Mouse (Mus musculus) adrenal gland, postnatal 14 days (tissue): Measurements from ENCODE around the gene Trappc5. TPM values are rescaled to one million over a fixed set of nuclear protein-coding genes. Genes with fewer than 3 reads are reported as not detected.
A peak's percentile ranks its signal among the peaks of the same experiment; 100 is the strongest.

Source experiments
- DNase-seq: peaks from one replicate; pipeline ENCODE4 v3.0.0; 2021; ENCODE audit warnings: mixed read lengths
- long read RNA-seq, 2 experiments: library from polyadenylated mRNA; stranded (forward); transcript quantifications; one replicate each; pipeline ENCODE4 v2.0.0; 2021
- total RNA-seq: library from RNA; stranded (reverse); gene quantifications from 2 replicates; pipeline ENCODE4 v1.2.3, GENCODE M21; 2021

The Trappc5 gene
- 19.6 and 22.0 TPM in 2 replicates for total RNA-seq
- long read RNA-seq, experiment 1, full-length matches to known transcripts = 53 of 53 reads
- long read RNA-seq, experiment 1, partial matches to known transcripts = 0 of 53 reads
- long read RNA-seq, experiment 1, other reads (novel, unspliced or antisense) = 0 of 53 reads
- long read RNA-seq, experiment 2, full-length matches to known transcripts = 58 of 58 reads
- long read RNA-seq, experiment 2, partial matches to known transcripts = 0 of 58 reads
- long read RNA-seq, experiment 2, other reads (novel, unspliced or antisense) = 0 of 58 reads

GRCm38 (mm10) chr8:3676131-3676992 lies at the start of gene Trappc5:
Gene Trappc5, plus strand, starts transcription at chr8:3676299.
- peak; percentile 96 for DNase-seq

GRCm38 (mm10) chr8:3626971-3627370 lies 49.1 kb upstream of the Trappc5 start:
- DNase-seq = no peak

DNA sequence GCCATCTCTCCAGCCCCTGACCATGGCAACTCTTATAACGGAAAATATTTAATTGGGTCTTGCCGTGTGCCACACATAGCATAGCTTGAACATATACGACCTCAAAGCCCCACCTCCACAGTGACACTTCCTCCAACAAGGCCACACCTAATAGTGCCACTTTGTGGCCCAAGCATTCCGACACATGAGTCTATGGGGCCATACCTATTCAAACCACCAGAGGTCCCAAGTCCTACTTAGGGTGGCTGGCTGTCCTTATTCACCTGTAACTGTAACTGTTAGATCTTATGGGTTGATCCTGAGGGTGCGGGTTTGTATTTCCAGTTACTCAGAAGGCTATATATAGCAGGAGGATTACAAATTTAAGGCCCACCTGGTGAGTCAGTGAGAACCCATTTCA lies 48.1 kb upstream of the Trappc5 start:
- peak; percentile 51 for DNase-seq

DNA sequence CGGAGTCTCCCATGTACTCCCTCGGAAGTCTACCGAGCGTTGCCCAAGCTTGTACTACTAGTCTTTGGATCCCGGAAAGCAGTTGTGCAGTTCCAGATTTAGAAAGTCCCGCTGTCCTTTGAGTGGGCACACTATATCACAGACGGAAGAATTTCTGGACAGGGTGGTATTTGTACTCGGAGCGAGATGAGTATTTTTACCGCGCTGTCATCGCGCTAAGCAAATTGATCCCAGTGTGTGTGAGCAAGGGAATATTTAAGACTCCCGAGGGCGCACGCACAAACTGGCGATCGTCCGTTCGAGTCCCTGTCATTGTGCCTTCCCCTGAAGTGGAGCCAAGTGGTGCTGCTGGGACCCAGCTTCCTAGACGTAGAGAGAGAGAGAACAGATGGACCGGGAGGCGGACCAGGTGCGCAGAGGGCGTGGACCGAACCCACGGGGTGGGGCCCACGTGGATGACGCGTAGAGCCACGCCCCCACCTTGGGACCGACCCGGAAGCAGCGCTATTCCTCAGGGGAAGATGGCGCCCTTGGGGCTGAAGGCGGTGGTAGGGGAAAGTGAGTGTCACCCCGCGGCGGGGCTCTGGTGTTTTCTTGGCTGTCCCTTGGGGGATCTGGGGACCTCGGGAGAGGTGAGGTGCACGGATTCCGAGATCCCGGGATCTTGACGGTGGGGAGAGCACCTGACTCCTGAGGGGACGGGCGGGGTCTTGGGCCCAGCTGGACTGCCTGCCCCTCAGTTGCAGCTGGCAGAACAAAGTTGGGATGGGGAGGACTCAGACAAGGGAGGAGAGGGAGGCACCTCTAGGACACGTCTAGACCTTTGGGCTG lies 45.2 kb upstream of the Trappc5 start, which contains the start of gene Stxbp2:
Stxbp2 (plus strand) TSS at position 309 of the 831 bp plus-strand sequence.
- peak; percentile 88 for DNase-seq

DNA sequence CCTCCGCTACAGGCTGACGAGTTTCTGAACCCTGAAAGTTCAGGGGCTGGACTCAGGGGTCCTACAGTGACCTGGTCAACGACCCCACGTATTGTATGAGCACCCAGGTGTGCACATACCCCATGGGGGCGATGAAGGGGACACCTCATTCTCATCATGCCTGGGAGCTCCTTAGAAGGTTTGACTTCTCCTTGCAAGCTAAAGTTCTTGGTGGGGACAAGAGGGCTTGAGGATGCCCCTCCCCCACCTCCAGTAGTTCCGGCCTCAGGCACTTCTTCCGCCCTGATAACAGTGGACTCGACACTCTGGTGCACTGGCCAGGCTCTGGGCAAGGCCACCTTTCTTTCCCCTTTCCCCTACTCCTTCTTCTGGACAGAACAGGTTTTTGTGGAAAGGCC lies 44.6 kb upstream of the Trappc5 start:
- DNase-seq = peak; percentile 41

DNA sequence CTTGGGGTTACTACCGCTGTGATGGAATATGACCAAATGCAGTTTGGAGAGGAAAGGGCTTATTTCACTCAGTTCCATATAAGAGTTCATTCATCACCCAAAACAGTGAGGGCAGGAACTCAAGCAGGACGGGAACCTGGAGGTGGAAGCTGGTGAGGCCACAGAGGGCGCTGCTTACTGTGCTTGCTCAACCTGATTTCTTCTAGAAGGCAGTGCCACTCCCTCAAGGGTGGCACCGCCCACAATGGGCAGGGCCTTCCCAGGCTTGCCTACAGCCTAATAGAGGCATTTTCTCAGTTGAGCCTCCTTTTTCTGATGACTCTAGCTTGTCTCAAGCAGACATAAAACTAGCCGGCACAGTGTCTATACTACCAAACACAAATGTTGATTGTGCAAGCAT lies 30.3 kb upstream of the Trappc5 start:
- DNase-seq = peak; percentile 85

DNA sequence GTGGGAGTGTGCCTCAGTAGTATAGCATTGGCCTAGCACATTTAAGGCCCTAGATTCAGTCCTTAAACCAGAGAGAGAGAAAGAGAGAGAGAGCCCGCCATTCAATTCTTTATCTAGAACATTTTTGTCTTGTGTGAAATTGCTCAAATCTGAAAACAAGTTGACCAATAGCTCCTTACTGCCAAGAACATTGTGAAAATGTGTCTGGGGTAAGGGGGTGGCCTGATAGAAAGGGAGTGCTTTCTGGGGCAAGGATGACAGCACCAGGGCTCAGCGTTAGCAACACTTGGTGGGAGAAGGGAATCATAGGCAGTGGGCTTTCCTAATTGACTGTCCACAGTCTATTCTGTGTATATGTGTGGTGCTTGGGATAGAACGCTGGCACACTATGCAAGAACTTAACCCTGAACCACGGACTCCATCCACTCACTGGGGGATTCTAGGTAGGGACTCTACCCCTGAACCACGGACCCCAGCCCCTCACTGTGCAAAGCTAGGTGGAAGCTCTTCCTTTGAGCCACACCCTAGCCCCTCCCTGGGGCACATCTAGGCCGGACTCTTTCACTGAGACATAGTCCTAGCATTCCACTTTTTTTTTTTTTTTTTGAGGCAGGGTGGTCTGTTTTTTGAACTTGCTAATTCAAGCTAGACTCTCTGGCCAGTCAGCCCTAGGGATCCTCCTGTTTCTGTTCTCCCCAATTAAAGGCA lies 29.1 kb upstream of the Trappc5 start:
- DNase-seq = peak; percentile 27

GRCm38 (mm10) chr8:3647561-3647960 lies 28.5 kb upstream of the Trappc5 start:
- no peak for DNase-seq

DNA sequence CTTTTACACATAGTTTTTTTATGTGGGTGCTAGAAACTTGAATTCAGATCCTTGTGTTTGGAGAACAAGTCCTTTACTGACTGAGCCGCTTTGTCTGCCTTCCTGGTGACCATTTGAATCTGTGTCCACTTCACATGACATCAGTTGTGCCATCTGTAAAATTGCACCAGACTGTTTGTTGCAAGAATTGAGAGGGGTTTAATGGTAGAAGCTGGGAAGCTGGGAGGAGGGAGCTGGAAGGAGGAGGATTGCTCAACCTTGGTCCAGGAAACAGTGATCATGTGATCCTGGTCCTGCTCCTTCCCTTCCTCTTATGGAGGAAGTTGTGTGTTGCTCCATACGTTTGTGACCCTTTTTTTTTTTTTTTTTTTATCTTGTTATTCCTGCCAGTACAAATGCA lies 27.8 kb upstream of the Trappc5 start:
- DNase-seq = no peak

DNA sequence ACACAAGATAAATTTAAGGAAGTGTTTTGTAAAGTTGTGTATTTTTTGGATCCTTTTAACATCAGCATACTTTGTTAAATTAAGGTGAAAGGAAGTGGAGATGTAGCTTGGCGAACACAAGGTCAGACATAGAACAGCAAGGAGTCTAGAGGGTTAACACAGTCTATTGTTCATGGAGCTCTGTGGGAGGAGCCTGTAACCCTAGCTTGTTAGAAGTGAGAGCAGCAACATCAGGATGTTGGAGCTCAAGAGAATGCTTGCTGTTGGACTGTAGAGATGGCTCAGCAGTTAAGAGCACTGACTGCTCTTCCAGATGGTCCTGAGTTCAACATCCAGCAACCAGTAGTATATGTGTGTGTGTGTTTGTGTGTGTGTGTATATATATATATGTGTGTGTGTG lies 27.1 kb upstream of the Trappc5 start:
- DNase-seq = no peak

DNA sequence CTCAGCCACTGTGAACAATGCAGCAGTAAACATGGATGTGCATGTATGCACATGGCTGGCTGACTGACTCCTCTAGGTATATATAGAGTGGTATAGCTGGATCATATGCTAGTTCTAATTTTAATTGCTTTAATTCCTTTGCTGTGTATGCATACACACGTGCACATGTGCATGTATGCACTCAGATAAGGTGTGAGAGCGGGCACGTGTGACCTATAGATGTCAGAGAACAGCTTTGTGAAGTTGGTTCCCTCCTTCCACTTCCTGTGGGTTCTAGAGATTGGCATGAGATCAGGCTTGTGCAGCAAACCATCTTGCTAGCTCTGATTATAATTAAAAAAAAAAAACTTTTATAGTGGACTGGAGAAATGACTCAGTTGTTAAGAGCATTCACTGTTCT lies 23.3 kb upstream of the Trappc5 start:
- DNase-seq = no peak

DNA sequence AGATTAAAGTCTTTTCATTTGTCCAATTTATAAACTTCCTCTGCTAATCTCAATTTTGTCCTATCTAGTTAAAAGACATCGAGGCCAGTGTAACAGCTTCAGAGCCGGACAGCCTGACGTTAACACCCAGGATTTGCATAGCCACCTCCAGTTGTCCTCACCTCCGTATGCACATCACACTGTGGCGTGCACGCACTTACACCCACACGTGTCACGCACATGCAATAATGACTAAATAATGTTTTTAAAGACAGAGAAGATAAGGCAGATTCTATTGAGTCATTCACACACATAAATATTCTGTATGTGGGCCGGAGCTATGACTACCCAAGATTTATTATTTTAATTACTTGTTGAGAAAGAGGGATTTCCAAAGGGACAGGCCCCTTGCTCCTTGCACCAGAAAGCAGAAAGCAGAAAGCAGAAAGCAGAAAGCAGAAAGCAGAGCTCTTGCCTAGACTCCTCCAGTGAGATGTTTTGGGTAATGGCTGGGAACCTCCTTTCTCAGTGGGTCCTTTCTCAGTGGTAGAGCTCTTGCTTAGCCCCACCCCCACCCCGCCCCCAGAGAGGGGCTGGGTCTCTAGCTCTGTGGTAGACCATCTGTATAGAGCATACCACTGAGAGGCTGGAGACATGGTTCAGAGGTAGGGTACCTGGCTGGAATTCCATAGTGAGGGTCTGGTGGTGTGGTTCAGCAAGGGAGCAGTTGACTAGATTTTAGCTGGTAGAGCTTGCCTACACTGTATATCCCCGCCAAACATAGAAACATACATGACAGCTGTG lies 21.2 kb upstream of the Trappc5 start:
- peak; percentile 13 for DNase-seq

DNA sequence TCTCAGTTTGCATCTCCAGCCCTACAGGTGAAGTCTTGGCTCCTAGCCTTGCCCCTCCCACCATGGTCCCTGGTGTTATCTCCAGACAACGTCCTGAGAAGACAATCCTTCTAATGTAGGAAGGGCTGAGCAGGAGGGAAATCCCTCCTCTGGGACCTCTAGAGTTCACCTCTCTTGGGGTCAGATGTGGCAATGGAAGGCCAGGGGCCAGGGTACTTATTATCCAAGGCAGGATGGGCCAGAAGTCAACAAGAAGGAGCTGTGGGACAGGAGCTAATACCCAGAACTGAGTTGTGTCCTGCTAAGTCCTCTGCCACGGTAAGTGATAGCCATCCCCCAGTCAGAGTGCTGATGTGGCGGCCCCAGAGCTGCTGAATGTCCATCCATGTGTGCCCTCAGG lies 20.6 kb upstream of the Trappc5 start, which contains the start of gene Retn:
Retn (plus strand) TSS at position 245 of the 400 bp plus-strand sequence.
- peak; percentile 38 for DNase-seq

DNA sequence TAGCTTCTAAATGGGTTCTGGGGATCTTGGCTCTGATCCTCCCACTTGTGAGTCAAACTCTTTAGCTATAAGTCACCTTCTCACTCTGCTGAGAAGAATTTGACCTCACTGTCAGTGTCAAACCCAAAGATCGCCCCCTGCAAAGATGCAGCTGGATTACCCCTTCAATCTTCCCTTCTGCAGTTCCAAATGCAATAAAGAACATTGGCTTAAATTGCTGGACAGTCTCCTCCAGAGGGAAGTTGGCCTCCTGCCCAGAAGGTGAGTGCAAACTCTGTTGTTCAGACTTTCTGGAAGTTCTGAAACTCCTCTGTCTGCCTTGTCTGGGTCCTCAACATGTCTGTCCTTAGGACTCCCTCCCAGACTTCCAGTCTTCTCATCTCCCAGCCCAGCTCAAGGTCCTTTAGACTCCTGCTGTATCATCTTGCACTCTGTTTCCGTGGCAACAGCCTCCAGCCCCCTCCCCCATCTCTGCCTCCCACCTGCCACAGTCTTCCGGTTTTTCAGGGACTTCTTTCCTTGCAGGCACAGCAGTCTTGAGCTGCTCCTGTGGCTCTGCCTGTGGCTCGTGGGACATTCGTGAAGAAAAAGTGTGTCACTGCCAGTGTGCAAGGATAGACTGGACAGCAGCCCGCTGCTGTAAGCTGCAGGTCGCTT lies 19.2 kb upstream of the Trappc5 start:
- DNase-seq = peak; percentile 45

GRCm38 (mm10) chr8:3660889-3661288 lies 15.2 kb upstream of the Trappc5 start:
- no peak for DNase-seq

DNA sequence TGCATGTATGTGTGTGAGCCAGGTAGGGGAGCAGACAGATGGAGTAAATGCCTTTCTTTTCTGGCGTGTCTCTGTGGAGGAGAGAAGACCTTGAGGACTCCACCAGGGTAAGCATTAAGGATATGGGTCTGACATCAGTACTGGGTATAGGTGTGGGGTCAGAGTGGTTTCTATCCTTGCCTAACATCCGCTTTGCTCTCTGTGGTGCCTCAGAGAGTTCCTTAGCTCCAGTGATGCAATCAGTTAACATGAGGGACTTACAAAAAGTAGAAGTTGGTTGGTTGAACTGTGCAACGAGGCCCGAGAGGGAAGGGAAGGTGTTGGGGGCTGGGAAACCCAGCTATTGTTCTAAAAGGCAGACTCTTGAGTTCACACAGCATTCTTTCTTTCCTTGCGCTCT lies 11.7 kb upstream of the Trappc5 start:
- no peak for DNase-seq

GRCm38 (mm10) chr8:3665507-3665906 lies 10.6 kb upstream of the Trappc5 start, which contains the start of gene Mcemp1:
Gene Mcemp1, plus strand, starts transcription at chr8:3665754.
- no peak for DNase-seq

- DNase-seq = no peak
Observed at GRCm38 (mm10) chr8:3670388-3670787, 5.7 kb upstream of the Trappc5 start.

- peak; percentile 91 for DNase-seq
Observed at GRCm38 (mm10) chr8:3671980-3672491, 4.1 kb upstream of the Trappc5 start, which contains the start of gene Fcor. Gene Fcor, minus strand, starts transcription at chr8:3672362.

DNA sequence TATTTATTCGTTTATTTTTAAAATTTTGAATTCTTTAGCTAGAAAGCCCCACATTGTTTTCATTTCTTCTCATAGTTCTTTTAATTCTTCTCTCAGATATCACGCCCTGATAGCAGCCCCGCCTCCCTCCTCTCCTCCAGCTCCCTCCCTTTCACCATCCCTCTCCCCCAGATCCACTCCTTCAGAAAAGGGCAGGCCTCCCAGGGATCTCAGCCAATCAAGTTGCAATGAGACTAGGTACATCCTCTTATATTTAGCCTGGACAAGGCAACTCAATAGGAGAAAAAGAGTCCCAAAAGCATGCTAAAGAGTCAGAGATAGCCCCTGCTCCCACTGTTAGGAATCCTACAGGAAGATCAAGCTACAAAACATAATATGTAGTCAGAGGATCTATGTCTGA lies 1.4 kb upstream of the Trappc5 start:
- no peak for DNase-seq
